Mouse (Mus musculus) inflammation-experienced regulatory T-cells, adult 6 months (primary cell): Measurements from ENCODE around the gene Nynrin. TPM values are rescaled to one million over a fixed set of nuclear protein-coding genes. Genes with fewer than 3 reads are reported as not detected.

ENCODE experiments used
- ATAC-seq: one replicate; pipeline ENCODE4 v1.8.0; 2017
- polyA plus RNA-seq, 3 experiments: library from polyadenylated mRNA; unstranded; fragments of 100-300 nt; shearing (Covaris generic); gene quantifications; one replicate each; pipeline ENCODE4 v1.2.1; 2017

Nynrin gene
- under 1 TPM in 1 of 3 experiments, not detected in 2; 0.04 TPM for polyA plus RNA-seq

GRCm38 (mm10) chr14:55853621-55854285, at the start of gene Nynrin:
Gene Nynrin, plus strand, starts transcription at chr14:55854010.
- no peak for ATAC-seq

- ATAC-seq: no peak
Measured at GRCm38 (mm10) chr14:55814885-55815284, 38.9 kb upstream of the Nynrin start.

- no peak for ATAC-seq
Measured at GRCm38 (mm10) chr14:55815310-55815751, 38.5 kb upstream of the Nynrin start.

GRCm38 (mm10) chr14:55819845-55820405, 33.9 kb upstream of the Nynrin start:
- no peak for ATAC-seq

GRCm38 (mm10) chr14:55820576-55820975, 33.2 kb upstream of the Nynrin start:
- no peak for ATAC-seq

GRCm38 (mm10) chr14:55822435-55822990, 31.3 kb upstream of the Nynrin start:
- peak; percentile 68 for ATAC-seq

GRCm38 (mm10) chr14:55822991-55823762, 30.6 kb upstream of the Nynrin start, which contains the start of gene Nfatc4:
Gene Nfatc4, plus strand, starts transcription at chr14:55823144.
- no peak for ATAC-seq

- ATAC-seq: no peak
Measured at GRCm38 (mm10) chr14:55824001-55824480, 29.8 kb upstream of the Nynrin start.

- no peak for ATAC-seq
Measured at GRCm38 (mm10) chr14:55824481-55825215, 29.2 kb upstream of the Nynrin start.

GRCm38 (mm10) chr14:55825216-55826051, 28.4 kb upstream of the Nynrin start:
- no peak for ATAC-seq

- no peak for ATAC-seq
Measured at GRCm38 (mm10) chr14:55826142-55826541, 27.7 kb upstream of the Nynrin start.

GRCm38 (mm10) chr14:55826551-55827340, 27.1 kb upstream of the Nynrin start:
- ATAC-seq: no peak

GRCm38 (mm10) chr14:55828716-55829263, 25.0 kb upstream of the Nynrin start:
- ATAC-seq: no peak

- ATAC-seq: no peak
Measured at GRCm38 (mm10) chr14:55829854-55830253, 24.0 kb upstream of the Nynrin start.

GRCm38 (mm10) chr14:55830331-55830730, 23.5 kb upstream of the Nynrin start:
- no peak for ATAC-seq

GRCm38 (mm10) chr14:55833126-55833525, 20.7 kb upstream of the Nynrin start:
- ATAC-seq: no peak

- ATAC-seq: no peak
Measured at GRCm38 (mm10) chr14:55834808-55835533, 18.8 kb upstream of the Nynrin start.

GRCm38 (mm10) chr14:55838312-55838711, 15.5 kb upstream of the Nynrin start:
- no peak for ATAC-seq

- no peak for ATAC-seq
Measured at GRCm38 (mm10) chr14:55838740-55839139, 15.1 kb upstream of the Nynrin start.
